Mouse (Mus musculus) right cerebral cortex, postnatal 36 days (tissue): Measurements from ENCODE around the gene Inf2.

Experiments
- DNase-seq, 2 experiments: peaks; one replicate each; pipeline ENCODE4 v3.0.0; 2022; ENCODE audit warnings: low spot score in 2 of 2, mixed read lengths in 1 of 2

Gene Inf2

GRCm38 (mm10) chr12:112659109-112659508 is 70.5 kb downstream of the Inf2 start:
- no peak for DNase-seq

- no peak for DNase-seq
Measured at GRCm38 (mm10) chr12:112660576-112661326, 72.2 kb downstream of the Inf2 start.

GRCm38 (mm10) chr12:112661327-112661605 is 72.7 kb downstream of the Inf2 start:
- no peak for DNase-seq

- DNase-seq, result no peak
Measured at GRCm38 (mm10) chr12:112661851-112662250, 73.3 kb downstream of the Inf2 start.

- DNase-seq, result no peak
Measured at GRCm38 (mm10) chr12:112663303-112663702, 74.7 kb downstream of the Inf2 start.

GRCm38 (mm10) chr12:112663716-112664115 is 75.1 kb downstream of the Inf2 start:
- no peak for DNase-seq

- DNase-seq, result no peak
Measured at GRCm38 (mm10) chr12:112664124-112664523, 75.5 kb downstream of the Inf2 start.

GRCm38 (mm10) chr12:112664656-112665055 is 76.1 kb downstream of the Inf2 start:
- no peak for DNase-seq
